Mouse (Mus musculus): Measurements from ENCODE around the gene Selenoh. TPM values are rescaled to one million over a fixed set of nuclear protein-coding genes. Genes with fewer than 3 reads are reported as not detected.

Selenoh gene
- polyA plus RNA-seq, 1 experiment: 129 TPM

DNA sequence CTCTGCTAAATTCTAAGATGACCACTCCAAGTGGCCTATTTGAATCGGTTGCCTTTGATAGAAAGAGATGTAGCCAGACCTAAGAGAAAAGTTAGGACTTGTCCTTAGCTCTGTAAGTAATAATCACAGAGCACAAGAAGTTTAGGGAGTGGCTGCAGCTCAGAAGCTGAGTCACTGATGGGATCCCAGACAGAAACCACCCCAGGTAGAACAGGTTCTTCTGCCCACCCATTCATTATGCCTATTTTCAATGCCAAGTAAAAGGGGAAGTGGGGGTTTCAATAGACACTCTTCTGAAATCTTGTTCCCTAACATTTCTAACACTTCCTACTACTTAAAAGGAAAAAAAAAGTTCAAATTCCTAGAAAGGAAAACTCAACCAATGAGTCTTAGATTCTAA is 34.7 kb upstream of the Selenoh start:
- Histone ChIP-seq H3ac (ENCODE audit: control insufficient read depth, insufficient read length) (no peak overlapping the region), H3K79me2 (ENCODE audit: control insufficient read depth, insufficient read depth) (peaks cover 66% of the 10 kb centered on the region), H3K4me3 (no peak overlapping the region), H3K4me2 (ENCODE audit: low read depth) (no peak overlapping the region), H3K36me3 (ENCODE audit: control insufficient read depth, insufficient read depth) (peaks cover 40% of the 10 kb centered on the region), H3K27me3 (ENCODE audit: control insufficient read depth, insufficient read depth, insufficient read length) (no peaks in the 10 kb centered on the region)
- no peak for TF ChIP-seq SRF (IDR thresholded peaks at IDR 0.05; ENCODE audit: control insufficient read depth, insufficient read length, low read depth)
- TF ChIP-seq E2F4 (IDR thresholded peaks at IDR 0.05; ENCODE audit: insufficient read depth): no peak
- TF ChIP-seq USF1 (IDR thresholded peaks at IDR 0.05; ENCODE audit: low read depth): no peak
- TF ChIP-seq POLR2AphosphoS2 (IDR thresholded peaks at IDR 0.05; ENCODE audit: insufficient read length, low read depth): no peak
- no peak for TF ChIP-seq MYOD1 (IDR thresholded peaks at IDR 0.05; ENCODE audit: control insufficient read depth in 1 of 3, insufficient read length in 2 of 3, low read depth in 2 of 3)
- no peak for TF ChIP-seq REST (IDR thresholded peaks at IDR 0.05; ENCODE audit: insufficient read depth, insufficient read length)
- TF ChIP-seq MYOG (IDR thresholded peaks at IDR 0.05; ENCODE audit: control insufficient read depth in 1 of 3, insufficient read depth in 1 of 3, insufficient read length in 2 of 3, low read depth in 2 of 3): no peak
- TF ChIP-seq CEBPB (IDR thresholded peaks at IDR 0.05; ENCODE audit: insufficient read depth, poor library complexity, severe bottlenecking): no peak
- TF ChIP-seq MAX (IDR thresholded peaks at IDR 0.05; ENCODE audit: low read depth): no peak
- no peak for TF ChIP-seq TCF12 (IDR thresholded peaks at IDR 0.05; ENCODE audit: insufficient read depth, poor library complexity, severe bottlenecking)
- no peak for TF ChIP-seq TCF3 (IDR thresholded peaks at IDR 0.05; ENCODE audit: insufficient read length, low read depth)
- TF ChIP-seq POLR2A (IDR thresholded peaks at IDR 0.05; ENCODE audit: insufficient read length, low read depth): no peak

DNA sequence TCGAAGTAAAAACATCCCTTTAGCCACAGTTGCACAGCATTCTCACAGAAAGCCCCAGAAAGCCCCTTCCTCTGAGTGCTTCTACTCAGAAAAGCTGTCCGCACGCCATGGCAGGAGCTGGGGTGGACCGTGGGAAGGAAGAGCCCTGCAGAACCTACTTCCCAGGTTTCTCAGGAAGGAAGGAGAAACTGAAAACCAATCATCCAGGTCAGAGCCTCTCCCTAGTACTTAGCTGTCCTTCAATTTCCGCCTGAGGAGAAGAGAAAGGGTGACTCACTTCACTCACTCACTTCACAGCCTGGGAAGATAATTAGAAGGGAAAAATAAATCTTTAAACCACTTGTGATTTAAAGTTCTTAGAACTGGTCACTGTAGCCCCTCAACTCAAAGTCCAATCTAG is 33.8 kb upstream of the Selenoh start:
- Histone ChIP-seq H3K79me2 (ENCODE audit: control insufficient read depth, insufficient read depth) (peaks cover 56% of the 10 kb centered on the region), H3K27me3 (ENCODE audit: control insufficient read depth, insufficient read depth, insufficient read length) (no peaks in the 10 kb centered on the region), H3K4me3 (no peak overlapping the region), H3ac (ENCODE audit: control insufficient read depth, insufficient read length) (no peak overlapping the region), H3K36me3 (ENCODE audit: control insufficient read depth, insufficient read depth) (peaks cover 36% of the 10 kb centered on the region), H3K4me2 (ENCODE audit: low read depth) (no peak overlapping the region)
- TF ChIP-seq CEBPB (IDR thresholded peaks at IDR 0.05; ENCODE audit: insufficient read depth, poor library complexity, severe bottlenecking) (no peak), POLR2AphosphoS2 (IDR thresholded peaks at IDR 0.05; ENCODE audit: insufficient read length, low read depth) (no peak), TCF12 (IDR thresholded peaks at IDR 0.05; ENCODE audit: insufficient read depth, poor library complexity, severe bottlenecking) (no peak), SRF (IDR thresholded peaks at IDR 0.05; ENCODE audit: control insufficient read depth, insufficient read length, low read depth) (no peak), MAX (IDR thresholded peaks at IDR 0.05; ENCODE audit: low read depth) (no peak), MYOG (IDR thresholded peaks at IDR 0.05; ENCODE audit: control insufficient read depth in 1 of 3, insufficient read depth in 1 of 3, insufficient read length in 2 of 3, low read depth in 2 of 3) (no peak), REST (IDR thresholded peaks at IDR 0.05; ENCODE audit: insufficient read depth, insufficient read length) (no peak), USF1 (IDR thresholded peaks at IDR 0.05; ENCODE audit: low read depth) (no peak)

DNA sequence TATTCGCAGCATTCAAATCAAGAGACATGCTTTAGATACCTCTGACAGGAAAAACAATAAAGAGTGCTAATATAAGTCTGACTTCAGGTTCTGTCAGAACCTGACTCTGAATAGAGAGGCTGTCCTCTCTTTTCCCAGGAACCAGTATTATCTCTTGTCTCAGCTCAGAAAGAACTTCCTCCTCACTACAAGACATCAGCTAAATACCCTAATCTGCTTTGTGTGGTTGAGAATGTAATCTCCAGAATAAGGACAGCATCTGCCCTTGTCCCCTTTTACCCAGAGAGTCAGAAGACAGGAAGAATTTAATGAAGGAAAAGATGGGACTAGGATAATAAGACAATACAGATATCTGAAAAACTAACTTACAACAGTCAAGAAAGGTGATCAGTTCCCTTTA is 32.9 kb upstream of the Selenoh start:
- no peak for TF ChIP-seq TCF3 (IDR thresholded peaks at IDR 0.05; ENCODE audit: insufficient read length, low read depth)
- no peak for TF ChIP-seq TCF12 (IDR thresholded peaks at IDR 0.05; ENCODE audit: insufficient read depth, poor library complexity, severe bottlenecking)
- no peak overlapping the region for H3K4me2 ChIP-seq (ENCODE audit: low read depth)
- H3K4me3 ChIP-seq: no peak overlapping the region
- H3K79me2 ChIP-seq (ENCODE audit: control insufficient read depth, insufficient read depth): peaks cover 48% of the 10 kb centered on the region
- no peak overlapping the region for H3ac ChIP-seq (ENCODE audit: control insufficient read depth, insufficient read length)
- no peaks in the 10 kb centered on the region for H3K27me3 ChIP-seq (ENCODE audit: control insufficient read depth, insufficient read depth, insufficient read length)
- peaks cover 33% of the 10 kb centered on the region for H3K36me3 ChIP-seq (ENCODE audit: control insufficient read depth, insufficient read depth)

DNA sequence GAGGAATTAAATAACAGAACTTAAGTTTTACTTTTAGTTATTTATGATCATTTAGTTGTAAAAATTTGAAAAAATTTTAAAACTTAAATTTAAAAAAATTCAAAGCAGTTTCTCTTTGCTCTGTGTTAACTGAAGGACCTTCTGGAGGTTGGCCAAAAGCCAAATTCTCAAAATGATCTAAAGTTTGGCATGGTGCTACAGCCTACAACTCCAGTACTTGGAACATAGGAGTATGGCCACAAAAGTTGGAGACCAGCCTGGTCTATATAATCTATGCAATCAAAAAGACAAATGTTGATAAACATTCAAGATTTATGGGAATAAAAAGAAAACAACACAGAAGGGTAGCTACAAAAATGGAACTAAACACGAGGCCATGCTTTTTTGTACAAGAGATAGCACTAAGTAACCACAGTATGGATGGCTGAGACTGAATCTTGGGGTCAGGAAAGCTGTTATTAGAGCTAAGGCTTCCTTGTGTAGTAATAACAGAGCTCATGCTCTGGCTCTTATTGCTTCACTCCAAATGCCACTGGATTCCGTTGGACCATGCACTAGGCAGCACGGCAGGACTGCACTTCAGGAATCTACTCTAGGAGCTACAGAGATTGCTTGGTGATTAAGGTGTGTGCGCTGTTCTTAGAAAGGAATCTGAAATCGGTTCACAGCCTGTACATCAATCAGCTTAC is 24.6 kb upstream of the Selenoh start:
- Histone ChIP-seq H3K4me2 (ENCODE audit: low read depth) (no peak overlapping the region), H3K79me2 (ENCODE audit: control insufficient read depth, insufficient read depth) (no peaks in the 10 kb centered on the region), H3K36me3 (ENCODE audit: control insufficient read depth, insufficient read depth) (peaks cover 69% of the 10 kb centered on the region), H3K4me3 (no peak overlapping the region), H3K27me3 (ENCODE audit: control insufficient read depth, insufficient read depth, insufficient read length) (no peaks in the 10 kb centered on the region), H3ac (ENCODE audit: control insufficient read depth, insufficient read length) (no peak overlapping the region)
- TF ChIP-seq USF1 (IDR thresholded peaks at IDR 0.05; ENCODE audit: low read depth): no peak
- TF ChIP-seq MYOD1 (IDR thresholded peaks at IDR 0.05; ENCODE audit: control insufficient read depth in 1 of 3, insufficient read length in 2 of 3, low read depth in 2 of 3): no peak
- TF ChIP-seq POLR2AphosphoS2 (IDR thresholded peaks at IDR 0.05; ENCODE audit: insufficient read length, low read depth): no peak
- no peak for TF ChIP-seq MAX (IDR thresholded peaks at IDR 0.05; ENCODE audit: low read depth)
- TF ChIP-seq MYOG (IDR thresholded peaks at IDR 0.05; ENCODE audit: control insufficient read depth in 1 of 3, insufficient read depth in 1 of 3, insufficient read length in 2 of 3, low read depth in 2 of 3): no peak
- no peak for TF ChIP-seq CEBPB (IDR thresholded peaks at IDR 0.05; ENCODE audit: insufficient read depth, poor library complexity, severe bottlenecking)
- TF ChIP-seq SRF (IDR thresholded peaks at IDR 0.05; ENCODE audit: control insufficient read depth, insufficient read length, low read depth): no peak
- no peak for TF ChIP-seq POLR2A (IDR thresholded peaks at IDR 0.05; ENCODE audit: insufficient read length, low read depth)
- TF ChIP-seq TCF3 (IDR thresholded peaks at IDR 0.05; ENCODE audit: insufficient read length, low read depth): no peak
- TF ChIP-seq REST (IDR thresholded peaks at IDR 0.05; ENCODE audit: insufficient read depth, insufficient read length): no peak
- no peak for TF ChIP-seq TCF12 (IDR thresholded peaks at IDR 0.05; ENCODE audit: insufficient read depth, poor library complexity, severe bottlenecking)
- no peak for TF ChIP-seq E2F4 (IDR thresholded peaks at IDR 0.05; ENCODE audit: insufficient read depth)

DNA sequence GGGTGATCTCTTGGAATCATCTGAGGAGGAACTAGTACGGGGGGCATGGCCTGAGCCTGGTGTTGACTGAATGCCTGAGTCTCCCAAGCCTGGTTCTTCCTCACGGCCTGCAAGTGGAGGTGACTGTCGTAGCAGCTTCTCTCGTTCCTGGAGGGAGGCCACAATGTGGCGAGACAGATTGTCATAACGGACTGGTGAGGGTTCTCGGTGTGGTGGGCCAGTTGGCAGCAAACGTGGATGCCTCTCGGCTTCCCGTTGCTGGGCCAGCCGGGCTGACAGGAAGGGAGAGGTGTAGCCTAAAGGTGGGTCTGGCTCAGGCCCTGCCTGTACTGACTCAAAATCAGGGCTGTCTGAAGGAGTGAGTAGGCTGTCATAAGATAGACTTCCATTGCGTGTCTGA is 19.5 kb upstream of the Selenoh start:
- Histone ChIP-seq H3K79me2 (ENCODE audit: control insufficient read depth, insufficient read depth) (no peaks in the 10 kb centered on the region), H3ac (ENCODE audit: control insufficient read depth, insufficient read length) (no peak overlapping the region), H3K4me2 (ENCODE audit: low read depth) (no peak overlapping the region), H3K36me3 (ENCODE audit: control insufficient read depth, insufficient read depth) (peaks cover 85% of the 10 kb centered on the region), H3K4me3 (no peak overlapping the region), H3K27me3 (ENCODE audit: control insufficient read depth, insufficient read depth, insufficient read length) (no peaks in the 10 kb centered on the region)
- no peak for TF ChIP-seq REST (IDR thresholded peaks at IDR 0.05; ENCODE audit: insufficient read depth, insufficient read length)
- TF ChIP-seq MYOG (IDR thresholded peaks at IDR 0.05; ENCODE audit: control insufficient read depth in 1 of 3, insufficient read depth in 1 of 3, insufficient read length in 2 of 3, low read depth in 2 of 3): no peak
- no peak for TF ChIP-seq USF1 (IDR thresholded peaks at IDR 0.05; ENCODE audit: low read depth)
- peak; percentile 54 for TF ChIP-seq POLR2AphosphoS2 (IDR thresholded peaks at IDR 0.05; ENCODE audit: insufficient read length, low read depth)
- no peak for TF ChIP-seq TCF3 (IDR thresholded peaks at IDR 0.05; ENCODE audit: insufficient read length, low read depth)
